In genomic region chr3:55965723-55966156, GRCm38 (mm10) we compare ENCODE assay signal across 11 mouse cellular contexts.
DNase-seq lines count a peak whose midpoint lies in the region; ATAC-seq and TF ChIP-seq lines count a peak whose summit lies in the region.
"Had no signal": no experiment of that assay in that cellular context is flagged by ENCODE, and none has a peak within 500 bp of the region (broad histone marks: within the 10 kb centered on the region; RNA-seq: fewer than 3 reads in every experiment).

No protein-coding gene starts in this region.

- H3K4me3 ChIP-seq in forebrain, postnatal 0 days (ENCODE audit: low read depth, low read length): no peak overlapping the region
- no peak overlapping the region for H3K4me3 ChIP-seq in midbrain, embryonic 11.5 days (ENCODE audit: low read depth, low read length)
- no peak overlapping the region for H3K4me3 ChIP-seq in limb, embryonic 10.5 days
- H3K4me3 ChIP-seq in stomach, postnatal 0 days (ENCODE audit: low read depth, low read length): no peak overlapping the region

- ATAC-seq in forebrain, postnatal 0 days: peak; percentile 77
- peak; percentile 90 for ATAC-seq in midbrain, embryonic 11.5 days (ENCODE audit: low FRiP score)
- ATAC-seq in stomach, postnatal 0 days (ENCODE audit: low FRiP score, low TSS enrichment): no peak
- ATAC-seq: liver, postnatal 0 days had no signal

- no peak for TF ChIP-seq EP300 in stomach, postnatal 0 days (optimal IDR thresholded peaks at IDR 0.05)

- no peak for TF ChIP-seq POLR2A in brain, embryonic 14.5 days (IDR thresholded peaks at IDR 0.05; ENCODE audit: borderline replicate concordance, extremely low read depth, insufficient read depth, insufficient read length, poor library complexity, severe bottlenecking)

- DNase-seq in cerebellum, postnatal 14 days: peak; percentile 32 to 42
- DNase-seq in cerebellum, adult 9-10 months: no peak
- peak; percentile 91 for DNase-seq in brain, embryonic 14.5 days (ENCODE audit: low read depth)
- peak; percentile 53 for DNase-seq in forebrain, postnatal 0 days
- DNase-seq in midbrain, embryonic 11.5 days (ENCODE audit: low spot score, missing footprints): peak; percentile 90
- no peak for DNase-seq in limb, embryonic 10.5 days (ENCODE audit: low spot score)
- DNase-seq in stomach, postnatal 0 days (ENCODE audit: low spot score): no peak
- DNase-seq in lung, postnatal 4 days: no peak
- DNase-seq: heart, postnatal 4 days; liver, postnatal 0 days had no signal

- no peak for TF ChIP-seq CTCF in brain, embryonic 14.5 days (IDR thresholded peaks at IDR 0.05; ENCODE audit: borderline replicate concordance, extremely low read depth, insufficient read depth, insufficient read length)
- no peak for TF ChIP-seq CTCF in forebrain, postnatal 0 days (IDR thresholded peaks at IDR 0.05; ENCODE audit: low read depth)
- no peak for TF ChIP-seq CTCF in stomach, postnatal 0 days (IDR thresholded peaks at IDR 0.05; ENCODE audit: low read depth)

- H3K27me3 ChIP-seq in forebrain, postnatal 0 days (ENCODE audit: insufficient read depth, low read length): no peaks in the 10 kb centered on the region
- H3K27me3 ChIP-seq in midbrain, embryonic 11.5 days (ENCODE audit: control insufficient read depth, insufficient read depth, low read length): no peaks in the 10 kb centered on the region
- H3K27me3 ChIP-seq in limb, embryonic 10.5 days (ENCODE audit: low read depth, poor library complexity, severe bottlenecking): no peaks in the 10 kb centered on the region
- no peaks in the 10 kb centered on the region for H3K27me3 ChIP-seq in stomach, postnatal 0 days (ENCODE audit: control insufficient read depth, insufficient read depth, low read length)

- H3K4me2 ChIP-seq in forebrain, postnatal 0 days (ENCODE audit: low read depth): no peak overlapping the region
- no peak overlapping the region for H3K4me2 ChIP-seq in midbrain, embryonic 11.5 days
- H3K4me2 ChIP-seq in stomach, postnatal 0 days (replicated peaks; ENCODE audit: low read depth): no peak overlapping the region

- H3K36me3 ChIP-seq in forebrain, postnatal 0 days (ENCODE audit: insufficient read depth): peaks cover 14% of the 10 kb centered on the region; the same call in 1 of the 2 replicates
- H3K36me3 ChIP-seq in midbrain, embryonic 11.5 days (ENCODE audit: control insufficient read depth, insufficient read depth, low read length): no peaks in the 10 kb centered on the region
- H3K36me3 ChIP-seq in limb, embryonic 10.5 days: peaks cover 9% of the 10 kb centered on the region
- 0 out of 2 replicates have a peak, but pooled peaks cover 2% of the 10 kb centered on the region for H3K36me3 ChIP-seq in stomach, postnatal 0 days (ENCODE audit: control insufficient read depth, insufficient read depth, low read length)

- WGBS in forebrain, postnatal 0 days: 17% methylated on average over 10 of the region's 10 CpGs
- 30% methylated on average over 10 of the region's 10 CpGs for WGBS in midbrain, embryonic 11.5 days
- 64% methylated on average over 10 of the region's 10 CpGs for WGBS in limb, embryonic 10.5 days
- 81% methylated on average over 10 of the region's 10 CpGs for WGBS in stomach, postnatal 0 days

- H3K9ac ChIP-seq in forebrain, postnatal 0 days: no peak overlapping the region
- H3K9ac ChIP-seq in midbrain, embryonic 11.5 days (ENCODE audit: low read length): no peak overlapping the region
- no peak overlapping the region for H3K9ac ChIP-seq in stomach, postnatal 0 days (ENCODE audit: low read length)
- H3K9ac ChIP-seq: liver, postnatal 0 days had no signal

- H3K27ac ChIP-seq in forebrain, postnatal 0 days (ENCODE audit: low read depth, low read length): 0 out of 2 replicates have a peak overlapping the region, but pooled peaks have one; percentile 2
- H3K27ac ChIP-seq in midbrain, embryonic 11.5 days (ENCODE audit: low read depth, low read length): no peak overlapping the region
- H3K27ac ChIP-seq in limb, embryonic 10.5 days: no peak overlapping the region
- no peak overlapping the region for H3K27ac ChIP-seq in stomach, postnatal 0 days (replicated peaks)
- H3K27ac ChIP-seq: kidney, postnatal 0 days had no signal

- H3K4me1 ChIP-seq in forebrain, postnatal 0 days (ENCODE audit: insufficient read depth): peaks cover 4% of the 10 kb centered on the region; the same call in 1 of the 2 replicates
- H3K4me1 ChIP-seq in midbrain, embryonic 11.5 days (ENCODE audit: control insufficient read depth, insufficient read depth, low read length): peaks cover 3% of the 10 kb centered on the region; the same call in 1 of the 2 replicates
- H3K4me1 ChIP-seq in limb, embryonic 10.5 days: no peaks in the 10 kb centered on the region
- no peaks in the 10 kb centered on the region for H3K4me1 ChIP-seq in stomach, postnatal 0 days (replicated peaks; ENCODE audit: control insufficient read depth, insufficient read depth)

- no peaks in the 10 kb centered on the region for H3K9me3 ChIP-seq in forebrain, postnatal 0 days (ENCODE audit: low read length)
- H3K9me3 ChIP-seq in midbrain, embryonic 11.5 days (ENCODE audit: control insufficient read depth, low read length): no peaks in the 10 kb centered on the region
- H3K9me3 ChIP-seq in limb, embryonic 10.5 days (replicated peaks): no peaks in the 10 kb centered on the region
- no peaks in the 10 kb centered on the region for H3K9me3 ChIP-seq in stomach, postnatal 0 days (ENCODE audit: control insufficient read depth, low read length)

Comparison
In these comparisons a context has a peak if more than half of its experiments do, and no peak if none do; other contexts are left out.
1. DNase-seq: peak in cerebellum, postnatal 14 days (2 of 2), brain, embryonic 14.5 days (single experiment), forebrain, postnatal 0 days (single experiment) and midbrain, embryonic 11.5 days (single experiment); none in cerebellum, adult 9-10 months (single experiment), limb, embryonic 10.5 days (single experiment), stomach, postnatal 0 days (single experiment) and lung, postnatal 4 days (0 of 2).